Mouse (Mus musculus) MEL (cell line): ENCODE data around the gene Cenpi. TPM values are rescaled to one million over a fixed set of nuclear protein-coding genes. Genes with fewer than 3 reads are reported as not detected.

Source experiments
- DNase-seq: peaks from one replicate; pipeline ENCODE4 v3.0.0; 2011; ENCODE audit warnings: low read depth, low spot score
- H3K27ac ChIP-seq: 2 replicates; pipeline ENCODE4 v1.5.1; 2012; ENCODE audit warnings: low read depth, mild to moderate bottlenecking, control low read depth, low read length, moderate library complexity; ENCODE audit not compliant: control insufficient read depth
- H3K27me3 ChIP-seq, 2 experiments: fragments of 150-350 bp in 1 of 2; sonication (generic) in 1 of 2; 2 replicates each; pipeline ENCODE4 v1.6.1; 2012; ENCODE audit warnings: low read length in 2 of 2, mild to moderate bottlenecking in 2 of 2, improper control_type of control experiment in 1 of 2, moderate library complexity in 1 of 2; ENCODE audit not compliant: insufficient read depth in 2 of 2, control insufficient read depth in 1 of 2
- H3K36me3 ChIP-seq, 2 experiments: 2 replicates each; pipeline ENCODE4 v1.6.1; 2012 to 2014; ENCODE audit warnings: low read length in 2 of 2, improper control_type of control experiment in 1 of 2, inconsistent platforms in 1 of 2, mild to moderate bottlenecking in 1 of 2; ENCODE audit not compliant: insufficient read depth in 2 of 2, control insufficient read depth in 1 of 2
- H3K4me1 ChIP-seq, 2 experiments: fragments of 150-350 bp in 1 of 2; sonication (generic) in 1 of 2; 2 replicates each; pipeline ENCODE4 v1.6.1; 2012; ENCODE audit warnings: low read length in 2 of 2, improper control_type of control experiment in 1 of 2, mild to moderate bottlenecking in 1 of 2; ENCODE audit not compliant: insufficient read depth in 2 of 2, control insufficient read depth in 1 of 2
- H3K4me3 ChIP-seq, 2 experiments: fragments of 150-350 bp in 1 of 2; sonication (generic) in 1 of 2; 2 replicates each; pipeline ENCODE4 v1.5.1; 2012; ENCODE audit warnings: low read depth in 2 of 2, low read length in 2 of 2, mild to moderate bottlenecking in 2 of 2, moderate library complexity in 2 of 2, control low read depth in 1 of 2, improper control_type of control experiment in 1 of 2; ENCODE audit not compliant: control insufficient read depth in 1 of 2, insufficient read depth in 1 of 2
- H3K79me2 ChIP-seq: 2 replicates; pipeline ENCODE4 v1.6.1; 2012; ENCODE audit warnings: mild to moderate bottlenecking, low read length, moderate library complexity; ENCODE audit not compliant: control insufficient read depth, poor library complexity, insufficient read depth
- H3K9ac ChIP-seq: 2 replicates; pipeline ENCODE4 v1.6.1; 2012; ENCODE audit warnings: low read depth, mild to moderate bottlenecking, control low read depth, low read length, moderate library complexity; ENCODE audit not compliant: control insufficient read depth, poor library complexity, severe bottlenecking
- H3K9me3 ChIP-seq: fragments of 150-350 bp; sonication (generic); replicated peaks from 2 replicates; pipeline ENCODE4 v1.6.1; 2012; ENCODE audit warnings: mild to moderate bottlenecking, low read length, improper control_type of control experiment, moderate library complexity; ENCODE audit not compliant: insufficient read depth
- CHD1 ChIP-seq: IDR thresholded peaks from 2 replicates; pipeline ENCODE4 v1.6.1; 2012; ENCODE audit warnings: low read depth, mild to moderate bottlenecking, inconsistent platforms, low read length, improper control_type of control experiment
- CHD2 ChIP-seq: IDR thresholded peaks from 2 replicates; pipeline ENCODE4 v1.6.1; 2011; ENCODE audit warnings: low read length, improper control_type of control experiment
- E2F4 ChIP-seq: IDR thresholded peaks from 2 replicates; pipeline ENCODE4 v1.6.1; 2011; ENCODE audit warnings: low read depth, low read length, improper control_type of control experiment, borderline replicate concordance
- ELF1 ChIP-seq: IDR thresholded peaks from 2 replicates; pipeline ENCODE4 v1.6.1; 2014; ENCODE audit warnings: low read depth, mild to moderate bottlenecking, inconsistent platforms, low read length, improper control_type of control experiment, moderate library complexity
- EP300 ChIP-seq, 2 experiments: IDR thresholded peaks; 2 replicates each; pipeline ENCODE4 v1.6.1; 2011; ENCODE audit warnings: improper control_type of control experiment in 2 of 2, low read length in 2 of 2, low read depth in 1 of 2, mild to moderate bottlenecking in 1 of 2
- ETS1 ChIP-seq: IDR thresholded peaks from 2 replicates; pipeline ENCODE4 v1.6.1; 2012; ENCODE audit warnings: low read depth, mild to moderate bottlenecking, inconsistent platforms, low read length, improper control_type of control experiment, moderate library complexity
- GATA1 ChIP-seq: IDR thresholded peaks from 2 replicates; pipeline ENCODE4 v1.6.1; 2011; ENCODE audit warnings: low read depth, low read length, improper control_type of control experiment
- HCFC1 ChIP-seq: IDR thresholded peaks from 2 replicates; pipeline ENCODE4 v1.6.1; 2012; ENCODE audit warnings: low read depth, mild to moderate bottlenecking, inconsistent platforms, low read length, improper control_type of control experiment, moderate library complexity
- MAFK ChIP-seq: IDR thresholded peaks from 2 replicates; pipeline ENCODE4 v1.6.1; 2011; ENCODE audit warnings: low read depth, mild to moderate bottlenecking, low read length, improper control_type of control experiment, borderline replicate concordance
- MXI1 ChIP-seq: IDR thresholded peaks from 2 replicates; pipeline ENCODE4 v1.6.1; 2011; ENCODE audit warnings: mild to moderate bottlenecking, low read depth, low read length, improper control_type of control experiment
- MYC ChIP-seq: IDR thresholded peaks from 2 replicates; pipeline ENCODE4 v1.6.1; 2011; ENCODE audit warnings: low read depth, mild to moderate bottlenecking, low read length, improper control_type of control experiment, moderate library complexity
- POLR2A ChIP-seq, 2 experiments: IDR thresholded peaks; 2 replicates each; pipeline ENCODE4 v1.6.1; 2011 to 2012; ENCODE audit warnings: low read length in 2 of 2, mild to moderate bottlenecking in 2 of 2, control low read depth in 1 of 2, improper control_type of control experiment in 1 of 2, low read depth in 1 of 2, moderate library complexity in 1 of 2; ENCODE audit not compliant: control insufficient read depth in 1 of 2, insufficient read depth in 1 of 2, poor library complexity in 1 of 2
- RAD21 ChIP-seq: IDR thresholded peaks from 2 replicates; pipeline ENCODE4 v1.6.1; 2011; ENCODE audit warnings: mild to moderate bottlenecking, low read depth, low read length, improper control_type of control experiment
- SIN3A ChIP-seq: IDR thresholded peaks from 2 replicates; pipeline ENCODE4 v1.6.1; 2012; ENCODE audit warnings: low read length, improper control_type of control experiment, inconsistent platforms
- SMC3 ChIP-seq: IDR thresholded peaks from 2 replicates; pipeline ENCODE4 v1.6.1; 2011; ENCODE audit warnings: low read depth, low read length, improper control_type of control experiment
- TBP ChIP-seq: IDR thresholded peaks from 2 replicates; pipeline ENCODE4 v1.8.0; 2011; ENCODE audit warnings: low read depth, low read length, improper control_type of control experiment
- TCF12 ChIP-seq: IDR thresholded peaks from 2 replicates; pipeline ENCODE4 v1.6.1; 2014; ENCODE audit warnings: low read depth, mild to moderate bottlenecking, inconsistent platforms, low read length, improper control_type of control experiment, moderate library complexity
- USF1 ChIP-seq: IDR thresholded peaks from 2 replicates; pipeline ENCODE4 v1.6.1; 2014; ENCODE audit warnings: low read depth, mild to moderate bottlenecking, inconsistent platforms, low read length, improper control_type of control experiment, moderate library complexity
- USF2 ChIP-seq, 2 experiments: IDR thresholded peaks; 2 replicates each; pipeline ENCODE4 v1.6.1; 2011 to 2012; ENCODE audit warnings: improper control_type of control experiment in 2 of 2, low read length in 2 of 2, borderline replicate concordance in 1 of 2, inconsistent platforms in 1 of 2, low read depth in 1 of 2, mild to moderate bottlenecking in 1 of 2; ENCODE audit not compliant: insufficient read depth in 1 of 2
- ZC3H11A ChIP-seq: IDR thresholded peaks from 2 replicates; pipeline ENCODE4 v1.6.1; 2012; ENCODE audit warnings: low read depth, mild to moderate bottlenecking, inconsistent platforms, low read length, improper control_type of control experiment
- ZKSCAN1 ChIP-seq: IDR thresholded peaks from 2 replicates; pipeline ENCODE4 v1.6.1; 2012; ENCODE audit warnings: low read depth, mild to moderate bottlenecking, inconsistent platforms, low read length, improper control_type of control experiment, moderate library complexity
- polyA plus RNA-seq, 2 experiments: library from polyadenylated mRNA; stranded (reverse) in 1 of 2; unstranded in 1 of 2; fragments of >175 nt in 1 of 2; fragments of >200 nt in 1 of 2; gene quantifications; 2 replicates each; pipeline versions ENCODE4 v1.2.1 to v1.2.4; 2012; ENCODE audit warnings: low replicate concordance in 2 of 2, low read depth in 1 of 2; ENCODE audit not compliant: insufficient read length in 2 of 2, insufficient read depth in 1 of 2, missing spikeins in 1 of 2
- total RNA-seq: library from RNA; depleted of rRNA; stranded (reverse); fragments of 300-350 nt; gene quantifications from 2 replicates; pipeline ENCODE4 v1.2.3, GENCODE M21; 2012

The Cenpi gene
- total and polyA plus RNA-seq, 3 experiments: 50.8 to 56.3 TPM; not detected in 1

DNA sequence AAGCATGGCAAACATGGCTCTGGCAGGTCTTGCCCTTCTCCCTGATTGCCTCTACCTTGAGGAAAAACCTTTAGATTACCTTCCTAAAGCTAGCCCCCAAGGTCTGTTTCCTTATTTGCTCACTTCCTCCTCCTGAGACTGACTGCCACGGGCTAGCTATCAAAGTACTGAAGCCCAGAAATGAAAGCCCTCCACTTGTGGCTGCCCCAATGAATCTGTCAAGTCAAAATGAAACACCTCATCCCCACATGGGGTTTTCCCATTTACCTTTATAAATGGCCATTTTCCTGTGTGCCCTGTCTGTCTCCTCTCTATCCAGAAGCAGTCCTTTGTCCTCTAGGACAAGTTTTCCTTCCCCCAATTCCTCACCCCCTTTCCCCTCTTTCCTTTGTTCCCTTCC lies 66.3 kb downstream of the Cenpi start:
- Histone ChIP-seq H3K79me2 (no peaks in the 10 kb centered on the region), H3K9me3 (no peaks in the 10 kb centered on the region), H3K27ac (no peak overlapping the region), H3K27me3 (no peaks in the 10 kb centered on the region), H3K9ac (no peak overlapping the region), H3K4me1 (no peaks in the 10 kb centered on the region), H3K4me3 (no peak overlapping the region), H3K36me3 (no peaks in the 10 kb centered on the region)
- TF ChIP-seq CHD2 (no peak), CHD1 (no peak), USF1 (no peak), SMC3 (no peak), RAD21 (no peak), ZC3H11A (no peak), POLR2A (IDR thresholded peaks at IDR 0.05; ENCODE audit: control insufficient read depth in 1 of 2, insufficient read depth in 1 of 2, low read depth in 1 of 2, low read length in 2 of 2, poor library complexity in 1 of 2) (no peak), MYC (no peak), SIN3A (no peak), TCF12 (no peak), E2F4 (no peak), MAFK (no peak), USF2 (IDR thresholded peaks at IDR 0.05; ENCODE audit: borderline replicate concordance in 1 of 2, insufficient read depth in 1 of 2, low read depth in 1 of 2, low read length in 2 of 2) (no peak), ZKSCAN1 (no peak), HCFC1 (no peak), ELF1 (no peak), MXI1 (no peak), TBP (no peak), GATA1 (no peak), ETS1 (no peak)
- peak; percentile 31 for DNase-seq

GRCm38 (mm10) chrX:134384896-134385295 lies 77.0 kb downstream of the Cenpi start:
- Histone ChIP-seq H3K79me2 (no peaks in the 10 kb centered on the region), H3K9me3 (no peaks in the 10 kb centered on the region), H3K4me3 (no peak overlapping the region), H3K4me1 (peaks cover 0 to 3% of the 10 kb centered on the region in 2 experiments; a peak in 1 of 4 replicates), H3K27ac (no peak overlapping the region), H3K36me3 (no peaks in the 10 kb centered on the region), H3K27me3 (no peaks in the 10 kb centered on the region), H3K9ac (no peak overlapping the region)
- DNase-seq: peak; percentile 33
- TF ChIP-seq MXI1 (no peak), EP300 (IDR thresholded peaks at IDR 0.05; ENCODE audit: low read depth in 1 of 2, low read length in 2 of 2) (0 out of 4 replicates have a peak, but pooled peaks of 1 of the 2 experiments have one; percentile 6)
